Mouse (Mus musculus) lung, adult 2 months (tissue): ENCODE results near the gene Skida1.

Experiments used
- CTCF ChIP-seq: fragments of 200-500 bp; IDR thresholded peaks from 2 replicates; pipeline ENCODE4 v1.5.1; 2011; ENCODE audit warnings: mild to moderate bottlenecking, low read length, control low read depth; ENCODE audit not compliant: insufficient read depth
- POLR2A ChIP-seq: fragments of 200-500 bp; IDR thresholded peaks from 2 replicates; pipeline ENCODE4 v1.6.1; 2011; ENCODE audit warnings: low read depth, mild to moderate bottlenecking, control low read depth, low read length, borderline replicate concordance; ENCODE audit errors: extremely low read depth

DNA sequence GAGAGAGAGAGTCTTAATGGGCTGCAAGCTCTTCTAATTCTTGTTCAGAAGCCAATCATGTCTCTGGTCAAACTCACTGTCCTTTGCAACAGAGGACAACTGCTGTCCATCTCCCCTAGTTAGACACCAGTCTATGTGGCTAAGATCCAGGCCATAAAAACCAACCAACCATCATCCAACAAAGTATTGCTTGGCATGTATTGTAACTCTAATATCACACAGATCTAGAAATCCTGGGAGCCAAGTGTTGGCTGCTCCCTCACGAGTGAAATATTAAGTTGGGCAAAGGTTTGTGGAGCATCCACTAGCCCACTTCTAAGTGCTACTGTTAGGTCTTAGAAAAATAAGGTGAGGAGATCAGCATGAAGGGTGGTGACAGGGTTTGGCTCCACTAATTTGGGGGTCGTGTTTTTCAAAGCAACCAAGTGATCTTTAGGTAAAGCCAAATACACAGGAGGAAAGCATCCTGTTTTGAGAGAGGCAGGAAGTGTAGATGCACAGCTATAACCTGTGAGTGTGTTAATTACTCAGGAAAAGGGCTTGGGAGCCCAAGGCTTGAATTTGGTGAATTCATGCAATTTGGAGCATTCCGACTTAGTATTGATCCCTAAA lies 10.6 kb downstream of the Skida1 start:
- TF ChIP-seq POLR2A (no peak), CTCF (no peak)
